Mouse (Mus musculus) forebrain, embryonic 11.5 days (tissue): ENCODE measurements at regions not wholly inside any gene's neighbourhood (a gene's known extent, or its start where the extent isn't known, plus 50 kb on each side); places are given as distances from the start of the nearest gene placed in this dataset.

Experiments
- ATAC-seq: fragments of 200-750 bp; cut with Nextera tagmentation; replicated peaks from 2 replicates; pipeline ENCODE4 v1.8.0; 2017; ENCODE audit warnings: moderate TSS enrichment; ENCODE audit not compliant: low FRiP score
- DNase-seq: peaks from one replicate; pipeline ENCODE4 v3.0.0-alpha.2; 2017; ENCODE audit warnings: low spot score
- H3K27ac ChIP-seq: fragments of 300-500 bp; sonication (generic); 2 replicates; pipeline ENCODE4 v1.5.1; 2014; ENCODE audit warnings: low read depth, low read length
- H3K27me3 ChIP-seq: fragments of 300-500 bp; sonication (generic); 2 replicates; pipeline ENCODE4 v1.6.1; 2014; ENCODE audit warnings: mild to moderate bottlenecking, low read length, mixed read lengths; ENCODE audit not compliant: control insufficient read depth, insufficient read depth
- H3K36me3 ChIP-seq: fragments of 300-500 bp; sonication (generic); 2 replicates; pipeline ENCODE4 v1.6.1; 2014; ENCODE audit warnings: mild to moderate bottlenecking, low read length, moderate library complexity, mixed read lengths; ENCODE audit not compliant: control insufficient read depth, insufficient read depth
- H3K4me1 ChIP-seq: fragments of 300-500 bp; sonication (generic); replicated peaks from 2 replicates; pipeline ENCODE4 v1.6.1; 2014; ENCODE audit warnings: low read length, mixed read lengths; ENCODE audit not compliant: control insufficient read depth, insufficient read depth
- H3K4me2 ChIP-seq: fragments of 300-500 bp; sonication (generic); 2 replicates; pipeline ENCODE4 v1.6.1; 2014; ENCODE audit warnings: low read depth, mild to moderate bottlenecking, low read length, moderate library complexity, mixed read lengths; ENCODE audit not compliant: severe bottlenecking
- H3K4me3 ChIP-seq: fragments of 300-500 bp; sonication (generic); 2 replicates; pipeline ENCODE4 v1.5.1; 2014; ENCODE audit warnings: low read depth, low read length
- H3K9ac ChIP-seq: fragments of 300-500 bp; sonication (generic); 2 replicates; pipeline ENCODE4 v1.6.1; 2014; ENCODE audit warnings: low read length
- H3K9me3 ChIP-seq: fragments of 300-500 bp; sonication (generic); 2 replicates; pipeline ENCODE4 v1.6.1; 2016; ENCODE audit warnings: low read length, mixed read lengths; ENCODE audit not compliant: control insufficient read depth
- WGBS: fragments of 180-500 bp; shearing (Covaris S2); extraction: QIAGEN DNeasy Blood & Tissue Kit; methylation state at CpG from one replicate; pipeline ENCODE4 v1.1.7; 2014; 5-methylcytosine and 5-hydroxymethylcytosine counted together

GRCm38 (mm10) chr5:37893639-37894550 is 69.5 kb upstream of the Msx1 start:
- Histone ChIP-seq H3K27me3 (peaks cover 88% of the 10 kb centered on the region), H3K9me3 (no peaks in the 10 kb centered on the region), H3K4me3 (peak overlapping the region; percentile 17; the same call in 1 of the 2 replicates), H3K4me2 (peak overlapping the region; percentile 46), H3K27ac (no peak overlapping the region), H3K36me3 (no peaks in the 10 kb centered on the region), H3K9ac (no peak overlapping the region; the same call in 1 of the 2 replicates), H3K4me1 (peaks cover 36% of the 10 kb centered on the region)
- ATAC-seq (no peak), DNase-seq (peak; percentile 75)
- WGBS = 2% methylated on average over 36 of the region's 36 CpGs

- no peak overlapping the region for H3K4me3 ChIP-seq
- H3K4me2 ChIP-seq = no peak overlapping the region
- ATAC-seq = no peak
- H3K4me1 ChIP-seq = peaks cover 16% of the 10 kb centered on the region
- H3K27ac ChIP-seq = no peak overlapping the region
- no peaks in the 10 kb centered on the region for H3K9me3 ChIP-seq
- H3K9ac ChIP-seq = no peak overlapping the region
- no peaks in the 10 kb centered on the region for H3K36me3 ChIP-seq
- WGBS = 69% methylated on average over 11 of the region's 11 CpGs
- peaks cover 73% of the 10 kb centered on the region for H3K27me3 ChIP-seq
- no peak for DNase-seq
Measured at GRCm38 (mm10) chr5:37890641-37891040, 66.3 kb upstream of the Msx1 start.

DNA sequence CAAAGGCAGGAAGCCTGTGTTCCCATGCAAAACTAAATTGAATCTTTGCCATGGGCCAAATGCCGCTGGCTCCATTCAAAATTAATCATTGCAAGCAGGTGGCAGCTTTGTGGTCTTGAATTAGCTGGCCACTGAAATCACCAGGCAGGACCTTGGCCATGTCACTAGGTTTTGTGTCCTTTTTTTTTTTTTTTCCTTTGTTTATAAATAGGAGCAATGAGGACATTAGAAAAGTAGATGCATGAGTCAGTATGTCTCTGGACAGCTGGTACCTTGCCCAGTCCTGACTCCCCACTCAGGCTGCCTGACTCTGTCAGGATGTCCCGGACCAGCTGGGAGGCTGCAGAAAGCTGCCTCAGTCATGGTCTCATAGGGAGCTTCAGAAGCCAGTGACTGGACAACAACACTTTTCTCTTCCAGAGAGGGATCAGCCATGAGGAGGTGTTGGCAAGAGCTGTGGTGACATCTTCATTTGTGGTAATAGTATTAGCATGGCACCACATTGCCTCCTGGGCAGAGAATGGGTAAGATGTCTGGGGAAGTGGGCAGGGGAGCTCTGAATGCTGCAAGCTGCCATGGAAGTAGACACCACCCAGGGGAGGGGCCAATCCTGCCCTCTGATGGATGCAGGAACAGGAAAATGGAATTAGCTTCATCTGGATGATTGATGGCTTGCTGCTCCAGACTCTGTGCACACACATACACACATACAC is 55.4 kb upstream of the Msx1 start:
- Histone ChIP-seq H3K36me3 (no peaks in the 10 kb centered on the region), H3K4me1 (no peaks in the 10 kb centered on the region), H3K9me3 (no peaks in the 10 kb centered on the region), H3K27ac (no peak overlapping the region), H3K9ac (no peak overlapping the region), H3K4me3 (no peak overlapping the region), H3K27me3 (no peaks in the 10 kb centered on the region), H3K4me2 (no peak overlapping the region)
- DNase-seq = no peak
- WGBS = 79% methylated on average over 2 of the region's 2 CpGs
- no peak for ATAC-seq

GRCm38 (mm10) chr5:37876240-37876639 is 51.9 kb upstream of the Msx1 start:
- H3K27ac ChIP-seq = no peak overlapping the region
- DNase-seq (no peak), ATAC-seq (no peak)
- 72% methylated on average over 4 of the region's 4 CpGs for WGBS
- no peaks in the 10 kb centered on the region for H3K9me3 ChIP-seq
- H3K27me3 ChIP-seq = no peaks in the 10 kb centered on the region
- no peak overlapping the region for H3K4me2 ChIP-seq
- H3K4me1 ChIP-seq = no peaks in the 10 kb centered on the region
- no peak overlapping the region for H3K9ac ChIP-seq
- no peaks in the 10 kb centered on the region for H3K36me3 ChIP-seq
- no peak overlapping the region for H3K4me3 ChIP-seq

DNA sequence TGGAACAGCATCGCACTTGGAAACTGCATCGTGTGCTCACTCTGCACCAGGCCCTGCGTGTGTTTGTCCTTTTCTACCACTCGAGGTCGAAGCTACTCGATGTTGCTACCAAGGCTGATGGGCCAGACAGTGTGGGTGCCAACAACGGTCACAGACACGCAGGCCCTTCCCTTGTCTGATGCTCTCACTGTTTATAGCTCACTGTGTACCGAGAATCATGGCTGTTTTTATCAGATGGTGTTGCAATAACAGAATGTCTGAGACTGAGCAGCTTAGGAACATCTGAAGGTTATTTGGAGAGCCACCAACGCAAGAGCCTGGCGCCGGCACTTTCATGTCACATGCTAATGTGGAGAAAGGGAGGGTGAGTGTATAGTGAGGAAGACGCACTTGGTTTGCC is 51.1 kb upstream of the Msx1 start:
- 89% methylated on average over 13 of the region's 13 CpGs for WGBS
- Histone ChIP-seq H3K4me2 (no peak overlapping the region), H3K27ac (no peak overlapping the region), H3K27me3 (no peaks in the 10 kb centered on the region), H3K9ac (no peak overlapping the region), H3K4me3 (no peak overlapping the region), H3K9me3 (no peaks in the 10 kb centered on the region), H3K4me1 (no peaks in the 10 kb centered on the region), H3K36me3 (no peaks in the 10 kb centered on the region)
- DNase-seq = no peak
- ATAC-seq = no peak

- ATAC-seq = no peak
- no peak overlapping the region for H3K27ac ChIP-seq
- WGBS = 82% methylated on average over 6 of the region's 6 CpGs
Measured at GRCm38 (mm10) chr5:37874784-37875281, 50.5 kb upstream of the Msx1 start.

More at GRCm38 (mm10) chr5:37874784-37875281, 50.5 kb upstream of the Msx1 start:
- DNase-seq = no peak
- Histone ChIP-seq H3K9me3 (no peaks in the 10 kb centered on the region), H3K9ac (no peak overlapping the region), H3K27me3 (no peaks in the 10 kb centered on the region), H3K36me3 (no peaks in the 10 kb centered on the region), H3K4me2 (no peak overlapping the region), H3K4me3 (no peak overlapping the region), H3K4me1 (no peaks in the 10 kb centered on the region)
